Mouse (Mus musculus) yolk sac, embryonic 10.5 days (tissue): ENCODE data around the gene Ctu1.
"Not testable (repeated sequence)": the region's sequence is repeated elsewhere in the genome, so short reads cannot be mapped to it uniquely, and the experiment has no call there.

Source experiments
- DNase-seq: peaks from one replicate; pipeline ENCODE4 v3.0.0-alpha.2; 2017; ENCODE audit warnings: low spot score

Gene Ctu1

DNA sequence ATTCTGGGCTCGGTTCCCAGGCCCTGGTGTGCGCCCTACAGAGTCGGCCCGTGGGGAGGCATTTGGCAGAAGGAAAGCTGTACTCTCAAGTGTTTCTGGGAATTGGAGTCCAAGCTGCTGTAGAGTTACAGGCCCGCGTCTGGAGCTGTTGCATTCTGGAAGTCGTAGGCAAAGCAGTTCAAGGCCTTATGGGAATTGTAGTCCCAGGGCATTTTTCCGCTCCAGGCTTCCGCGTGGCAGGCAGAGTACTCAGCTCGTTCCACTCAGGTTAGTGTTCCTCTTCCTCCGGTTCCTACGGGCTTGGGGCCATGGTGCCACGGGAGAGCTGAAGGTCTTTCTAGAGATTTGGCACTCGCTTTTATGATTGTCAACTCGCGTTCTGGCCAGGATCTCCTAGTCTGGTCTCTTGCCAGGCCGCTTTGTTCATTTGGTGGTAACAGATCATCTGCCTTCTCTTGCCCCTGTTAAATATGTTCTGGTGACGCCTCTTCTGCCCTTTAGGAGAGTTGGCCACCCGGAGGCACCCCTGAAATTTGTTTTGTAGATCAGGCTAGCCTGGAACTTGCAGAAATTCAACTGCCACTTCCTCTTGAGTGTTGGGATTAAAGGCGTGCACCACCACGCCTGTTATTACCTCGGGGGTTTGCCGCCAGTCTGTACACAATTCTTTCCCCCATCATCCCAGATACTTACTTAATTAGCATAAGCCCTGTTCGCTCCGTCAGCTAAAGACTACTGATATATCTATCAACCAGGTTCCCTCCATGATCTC, at the start of gene Ctu1:
Gene Ctu1 (plus strand): TSS at position 208 of the 772 bp plus-strand sequence.
- DNase-seq: peak; percentile 87

GRCm38 (mm10) chr7:43622927-43623326, 48.9 kb upstream of the Ctu1 start:
- DNase-seq: no peak

- no peak for DNase-seq
These were observed 48.0 kb upstream of the Ctu1 start for GRCm38 (mm10) chr7:43623819-43624218.

- no peak for DNase-seq
These were observed 46.8 kb upstream of the Ctu1 start for GRCm38 (mm10) chr7:43625065-43625464.

GRCm38 (mm10) chr7:43625794-43626422, 45.9 kb upstream of the Ctu1 start:
- no peak for DNase-seq

DNA sequence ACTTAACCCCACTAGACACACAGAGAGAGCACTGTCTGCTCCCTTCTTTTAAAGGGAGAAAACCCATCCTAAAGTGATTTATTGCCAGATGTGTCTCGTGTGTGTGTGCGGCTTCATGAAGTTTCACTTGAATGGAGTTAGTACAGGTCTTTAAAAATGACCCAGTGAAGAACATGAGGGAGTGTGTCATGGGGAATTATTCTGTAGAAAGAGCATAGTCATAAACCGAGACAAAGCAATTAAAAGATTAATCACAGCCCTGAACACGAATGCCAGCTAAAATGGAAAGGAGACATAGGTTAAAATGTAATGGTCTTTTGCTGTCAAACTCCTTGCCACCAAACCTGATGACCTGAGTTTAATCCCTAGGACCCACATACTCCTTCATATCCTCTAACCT, 37.9 kb upstream of the Ctu1 start:
- no peak for DNase-seq

- DNase-seq: no peak
These were observed 37.3 kb upstream of the Ctu1 start, which contains the start of gene Ceacam18 for GRCm38 (mm10) chr7:43634500-43634899. Ceacam18 (plus strand) TSS chr7:43634707.

GRCm38 (mm10) chr7:43636194-43636593, 35.6 kb upstream of the Ctu1 start:
- DNase-seq: no peak

DNA sequence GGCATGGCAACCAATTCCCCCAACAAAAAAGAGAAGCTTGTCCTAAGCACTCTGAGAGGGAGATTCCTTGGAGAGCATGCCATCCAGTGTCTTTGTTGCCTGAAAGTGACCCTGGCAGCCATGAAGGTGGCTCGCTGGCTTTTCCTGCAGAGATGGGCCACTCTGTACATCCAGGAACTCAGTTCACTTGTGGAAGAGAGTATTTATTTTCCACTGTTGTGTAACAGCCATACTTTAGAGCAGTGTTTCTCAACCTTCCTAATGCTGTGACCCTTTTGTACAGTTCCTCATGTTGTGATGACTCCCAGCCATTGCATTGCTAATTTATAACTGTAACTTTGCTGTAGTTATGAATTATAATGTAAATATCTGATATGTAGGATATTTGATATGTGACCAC, 34.7 kb upstream of the Ctu1 start:
- no peak for DNase-seq

- no peak for DNase-seq
These were observed 29.2 kb upstream of the Ctu1 start for GRCm38 (mm10) chr7:43642587-43642986.

DNA sequence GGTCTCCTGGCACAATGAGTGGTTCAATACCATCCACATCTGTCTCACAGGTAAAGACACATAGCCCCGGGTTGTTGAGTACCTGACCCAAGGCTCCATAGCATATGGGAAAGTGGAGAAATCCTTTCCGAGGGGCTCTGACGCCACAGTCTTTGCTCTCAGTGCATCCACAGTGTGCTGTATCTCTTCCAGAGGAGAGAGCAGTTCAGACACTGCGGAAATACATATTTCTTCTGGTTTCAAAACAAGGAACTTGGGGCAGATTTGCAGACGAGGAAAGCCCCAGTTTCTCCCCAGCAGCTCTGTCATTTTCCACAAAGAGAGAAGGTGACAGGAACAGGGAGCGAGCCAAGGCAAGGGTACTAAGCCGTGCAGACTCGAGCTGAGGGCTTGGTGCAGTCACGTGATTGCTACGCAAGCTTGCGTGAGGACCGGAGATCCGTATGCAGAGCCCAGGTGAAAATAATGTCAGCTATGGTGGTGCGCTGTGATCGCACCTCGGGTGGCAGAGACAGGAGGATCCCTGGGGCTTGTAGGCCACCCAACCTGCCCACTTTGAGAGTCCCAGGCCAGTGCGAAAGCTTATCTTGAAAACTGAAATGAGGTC, 28.7 kb upstream of the Ctu1 start:
- DNase-seq: no peak

GRCm38 (mm10) chr7:43652683-43653082, 19.1 kb upstream of the Ctu1 start:
- no peak for DNase-seq

DNA sequence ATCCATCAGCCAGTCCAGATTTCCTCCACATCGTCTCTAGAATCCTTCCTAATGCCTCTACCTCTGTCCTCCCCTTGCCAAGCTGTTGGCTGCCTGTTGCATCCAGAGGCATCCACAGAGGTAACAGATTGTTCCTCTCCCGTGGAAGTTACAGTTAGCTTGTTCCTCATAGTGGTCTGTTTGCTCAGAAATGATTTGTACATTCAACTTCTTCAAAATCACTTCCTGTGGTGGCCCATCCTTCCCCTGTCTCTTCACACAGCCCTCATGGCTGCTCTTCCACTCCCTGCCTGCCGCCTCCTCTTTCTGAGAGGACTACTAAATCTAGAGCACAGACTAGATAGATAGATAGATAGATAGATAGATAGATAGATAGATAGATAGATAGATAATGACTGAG, 17.3 kb upstream of the Ctu1 start:
- DNase-seq: no peak

- no peak for DNase-seq
These were observed 15.6 kb upstream of the Ctu1 start for GRCm38 (mm10) chr7:43656232-43656631.

DNA sequence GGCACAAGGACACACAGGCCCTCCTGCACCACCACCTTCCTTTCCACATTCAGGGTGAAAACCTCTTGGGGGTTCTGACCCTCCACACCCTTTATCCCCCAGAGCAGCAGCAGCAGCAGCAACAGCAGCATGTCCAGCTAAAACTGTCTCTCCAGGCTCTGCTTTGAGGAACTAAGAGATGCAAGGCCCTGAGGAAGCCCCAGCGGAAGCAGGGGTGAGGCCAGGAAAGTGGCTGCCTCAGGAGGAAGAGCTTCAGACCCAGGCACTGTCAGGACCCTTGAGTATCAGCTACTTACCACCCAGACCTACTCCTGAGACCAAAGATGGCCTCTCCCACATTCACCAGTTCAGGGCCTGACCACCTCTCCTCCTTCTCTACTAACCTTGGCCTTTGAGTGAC, 11.8 kb upstream of the Ctu1 start, which contains the start of gene Siglece:
Gene Siglece (minus strand): TSS at position 160 of the 400 bp plus-strand sequence.
- DNase-seq: no peak

DNA sequence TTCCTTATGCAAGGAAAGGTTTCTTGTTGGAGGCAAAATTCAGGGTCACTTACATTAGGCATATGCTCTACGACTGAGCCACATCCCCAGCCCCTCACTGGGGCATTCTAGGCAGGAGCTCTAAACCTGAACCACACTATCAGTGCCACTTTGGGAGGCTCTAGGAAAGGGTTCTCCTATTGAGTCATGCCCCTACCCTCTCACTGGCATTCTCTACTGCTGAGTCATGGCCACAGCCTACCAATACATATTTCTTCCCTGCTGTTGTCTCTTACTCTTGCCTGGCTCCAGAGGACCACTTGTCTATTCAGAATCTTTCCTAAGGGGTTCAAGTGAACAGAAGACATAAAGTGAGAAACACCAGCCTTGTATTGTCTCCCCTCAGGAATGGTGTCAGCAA, 9.0 kb upstream of the Ctu1 start:
- DNase-seq: no peak

DNA sequence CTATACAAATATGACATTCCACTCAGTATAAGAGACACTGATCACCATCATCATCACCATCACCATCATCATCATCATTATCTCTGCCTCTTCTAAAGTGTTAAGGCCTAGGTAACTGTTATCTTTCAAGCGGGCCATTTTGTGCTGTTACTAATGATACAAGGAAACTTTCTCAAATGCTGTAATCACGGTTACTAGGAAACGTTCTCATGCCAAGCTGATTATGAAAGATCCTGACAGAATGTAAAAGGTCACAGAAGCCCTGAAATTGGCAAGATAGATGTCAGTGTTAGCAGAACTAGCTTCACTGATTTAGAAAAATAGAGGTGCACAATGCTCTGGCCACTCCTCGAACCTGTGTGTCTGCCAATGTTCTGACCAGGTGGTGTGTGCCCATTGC, 4.6 kb upstream of the Ctu1 start:
- DNase-seq: not testable (repeated sequence)

GRCm38 (mm10) chr7:43668582-43668981, 3.2 kb upstream of the Ctu1 start:
- no peak for DNase-seq

- no peak for DNase-seq
These were observed 580 bp upstream of the Ctu1 start for GRCm38 (mm10) chr7:43671064-43671808.

DNA sequence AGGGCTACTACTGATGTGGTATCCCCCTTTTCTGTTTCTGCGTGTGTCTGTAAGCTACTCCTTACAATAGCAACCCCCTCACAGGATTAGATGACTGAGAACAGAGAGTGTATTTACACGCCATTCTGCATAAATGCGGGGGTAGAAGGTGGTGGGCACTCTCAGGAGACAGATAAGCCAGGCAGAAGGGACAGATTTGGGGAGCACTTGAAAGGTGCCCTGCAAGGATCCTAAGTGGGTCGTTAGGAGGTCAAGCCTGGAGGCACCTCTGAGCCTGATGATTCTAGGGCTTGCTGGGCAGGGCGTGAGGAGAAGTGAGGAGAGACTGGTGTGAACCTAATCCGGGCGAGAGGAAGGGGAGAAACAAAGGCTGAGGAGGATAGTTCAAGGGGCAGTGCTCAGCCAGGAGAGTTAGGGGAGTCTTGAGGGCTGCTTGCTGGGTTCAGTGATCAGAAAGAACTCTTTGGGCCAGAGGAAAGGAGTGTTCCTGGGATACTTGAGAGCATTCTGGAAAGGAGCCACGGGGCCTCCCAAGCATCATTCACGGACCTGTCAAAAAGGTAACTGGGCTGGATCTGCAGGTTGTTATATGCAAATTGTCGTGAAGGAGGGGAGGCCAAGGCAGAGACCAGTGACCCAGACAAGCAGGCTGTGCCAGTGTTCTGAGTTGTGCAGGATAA, 905 bp downstream of the Ctu1 start:
- DNase-seq: no peak

- no peak for DNase-seq
These were observed 3.3 kb downstream of the Ctu1 start for GRCm38 (mm10) chr7:43675091-43675490.

GRCm38 (mm10) chr7:43678517-43678916, 6.7 kb downstream of the Ctu1 start:
- no peak for DNase-seq
